Comparison of ENCODE assay signal across 9 mouse cellular contexts in genomic region chr11:3539111-3539825, GRCm38 (mm10). TPM values are rescaled to one million over a fixed set of nuclear protein-coding genes. Genes with fewer than 3 reads are reported as not detected.
DNase-seq lines count a peak whose midpoint lies in the region; ATAC-seq and TF ChIP-seq lines count a peak whose summit lies in the region.
"Had no signal": no experiment of that assay in that cellular context is flagged by ENCODE, and none has a peak within 500 bp of the region (broad histone marks: within the 10 kb centered on the region; RNA-seq: fewer than 3 reads in every experiment).

No protein-coding gene starts in this region.

- peak overlapping the region; percentile 67 for H3K9ac ChIP-seq in embryonic facial prominence, embryonic 15.5 days
- peak overlapping the region; percentile 68 for H3K9ac ChIP-seq in kidney, embryonic 14.5 days (ENCODE audit: low read depth, low read length)
- H3K9ac ChIP-seq in limb, embryonic 15.5 days = peak overlapping the region; percentile 59

- H3K36me3 ChIP-seq in embryonic facial prominence, embryonic 15.5 days = no peaks in the 10 kb centered on the region; the same call in 1 of the 2 replicates
- peaks cover 6% of the 10 kb centered on the region for H3K36me3 ChIP-seq in kidney, embryonic 14.5 days (ENCODE audit: control insufficient read depth, insufficient read depth, low read length)
- H3K36me3 ChIP-seq in limb, embryonic 15.5 days = 0 out of 2 replicates have a peak, but pooled peaks cover 7% of the 10 kb centered on the region
- H3K36me3 ChIP-seq: G1E had no signal

- peak; percentile 91 for TF ChIP-seq POLR2A in bone marrow, adult 2 months (IDR thresholded peaks at IDR 0.05; ENCODE audit: borderline replicate concordance, control insufficient read depth, low read depth, low read length)

- no peaks in the 10 kb centered on the region for H3K27me3 ChIP-seq in embryonic facial prominence, embryonic 15.5 days
- no peaks in the 10 kb centered on the region for H3K27me3 ChIP-seq in kidney, embryonic 14.5 days (ENCODE audit: control insufficient read depth, insufficient read depth, low read length)
- no peaks in the 10 kb centered on the region for H3K27me3 ChIP-seq in limb, embryonic 15.5 days

- peak; percentile 85 for ATAC-seq in embryonic facial prominence, embryonic 15.5 days (ENCODE audit: insufficient number of reproducible peaks, low FRiP score, low TSS enrichment, low read depth)
- ATAC-seq in kidney, embryonic 14.5 days (ENCODE audit: low FRiP score, low TSS enrichment) = peak; percentile 91
- peak; percentile 87 for ATAC-seq in limb, embryonic 15.5 days (ENCODE audit: insufficient number of reproducible peaks, low FRiP score, low TSS enrichment, low read depth)

- H3K27ac ChIP-seq in bone marrow, adult 2 months (ENCODE audit: control insufficient read depth, insufficient read depth, low read depth, low read length, poor library complexity) = no peak overlapping the region
- no peak overlapping the region; the same call in 1 of the 2 replicates for H3K27ac ChIP-seq in embryonic facial prominence, embryonic 15.5 days (replicated peaks)
- H3K27ac ChIP-seq in kidney, embryonic 14.5 days (ENCODE audit: low read depth, low read length) = peak overlapping the region; percentile 55; the same call in 1 of the 2 replicates
- peak overlapping the region; percentile 67 for H3K27ac ChIP-seq in limb, embryonic 15.5 days

- DNase-seq in 3T3-L1 (ENCODE audit: low read depth, low spot score) = peak; percentile 96
- DNase-seq in heart, adult 9 months (ENCODE audit: low spot score in 2 of 2) = peak; percentile 97 to 98
- DNase-seq in monocyte, adult 2 months (ENCODE audit: low read depth in 1 of 2, low spot score in 2 of 2) = peak; percentile 57 to 69
- DNase-seq in spleen, postnatal 36 days (ENCODE audit: low spot score in 2 of 2) = peak; percentile 87 to 89

- peaks cover 2% of the 10 kb centered on the region; the same call in 1 of the 2 replicates for H3K4me1 ChIP-seq in bone marrow, adult 2 months (ENCODE audit: control insufficient read depth, insufficient read depth, low read length)
- H3K4me1 ChIP-seq in embryonic facial prominence, embryonic 15.5 days = peaks cover 63% of the 10 kb centered on the region
- peaks cover 33% of the 10 kb centered on the region for H3K4me1 ChIP-seq in kidney, embryonic 14.5 days (ENCODE audit: control insufficient read depth, insufficient read depth, low read length)
- H3K4me1 ChIP-seq in limb, embryonic 15.5 days = peaks cover 66% of the 10 kb centered on the region

- H3K9me3 ChIP-seq in embryonic facial prominence, embryonic 15.5 days (replicated peaks) = 0 out of 2 replicates have a peak, but pooled peaks cover under 1% of the 10 kb centered on the region
- H3K9me3 ChIP-seq in kidney, embryonic 14.5 days (ENCODE audit: control insufficient read depth, low read length) = no peaks in the 10 kb centered on the region
- H3K9me3 ChIP-seq in limb, embryonic 15.5 days = no peaks in the 10 kb centered on the region
- H3K9me3 ChIP-seq: G1E had no signal

- WGBS in bone marrow, adult 2 months = 3% methylated on average over 33 of the region's 33 CpGs
- WGBS in embryonic facial prominence, embryonic 15.5 days = 5% methylated on average over 33 of the region's 33 CpGs
- WGBS in kidney, embryonic 14.5 days = 5% methylated on average over 33 of the region's 33 CpGs
- WGBS in limb, embryonic 15.5 days = 5% methylated on average over 33 of the region's 33 CpGs

- peak overlapping the region; percentile 85 for H3K4me2 ChIP-seq in embryonic facial prominence, embryonic 15.5 days (replicated peaks)
- peak overlapping the region; percentile 84 for H3K4me2 ChIP-seq in kidney, embryonic 14.5 days (replicated peaks; ENCODE audit: low read depth, low read length)
- peak overlapping the region; percentile 77 for H3K4me2 ChIP-seq in limb, embryonic 15.5 days

- peak overlapping the region; percentile 77 for H3K4me3 ChIP-seq in bone marrow, adult 2 months (replicated peaks; ENCODE audit: control insufficient read depth, low read depth, low read length)
- H3K4me3 ChIP-seq in embryonic facial prominence, embryonic 15.5 days (replicated peaks) = peak overlapping the region; percentile 70
- peak overlapping the region; percentile 68 for H3K4me3 ChIP-seq in kidney, embryonic 14.5 days (ENCODE audit: low read length)
- H3K4me3 ChIP-seq in limb, embryonic 15.5 days = peak overlapping the region; percentile 65

- TF ChIP-seq CTCF in bone marrow, adult 2 months (IDR thresholded peaks at IDR 0.05; ENCODE audit: control insufficient read depth, insufficient read depth, low read length) = no peak

RNA-seq across cellular contexts. Expression of gene Smtn, which starts 1.1 kb away (rescaled TPM):
- polyA plus RNA-seq in bone marrow, adult 2 months (2011; ENCODE audit: insufficient read depth, insufficient read length, low replicate concordance, missing spikeins) = 28.9 and 54.7 TPM in 2 replicates
- 89.2 and 93.7 TPM in 2 replicates for polyA plus RNA-seq in embryonic facial prominence, embryonic 15.5 days (2015; fragmentation: Nextera tagmentation; extraction: Ambion mirVana)
- 51.8 and 70.7 TPM in 2 replicates for polyA plus RNA-seq in kidney, embryonic 14.5 days (2014; fragmentation: Nextera tagmentation; extraction: Ambion mirVana)
- 81.7 and 136 TPM in 2 replicates for polyA plus RNA-seq in limb, embryonic 15.5 days (2015; fragmentation: Nextera tagmentation; extraction: Ambion mirVana)
- polyA plus RNA-seq: G1E had no signal

RNA-seq across cellular contexts. Expression of gene Selenom, which starts 24.8 kb away (rescaled TPM):
- 8.0 and 23.9 TPM in 2 replicates for polyA plus RNA-seq in bone marrow, adult 2 months (2011; ENCODE audit: insufficient read depth, insufficient read length, low replicate concordance, missing spikeins)
- 197 and 208 TPM in 2 replicates for polyA plus RNA-seq in embryonic facial prominence, embryonic 15.5 days (2015; fragmentation: Nextera tagmentation; extraction: Ambion mirVana)
- 82.1 and 107 TPM in 2 replicates for polyA plus RNA-seq in kidney, embryonic 14.5 days (2014; fragmentation: Nextera tagmentation; extraction: Ambion mirVana)
- polyA plus RNA-seq in limb, embryonic 15.5 days (2015; fragmentation: Nextera tagmentation; extraction: Ambion mirVana) = 215 and 226 TPM in 2 replicates
- polyA plus RNA-seq: G1E had no signal

RNA-seq across cellular contexts. Expression of gene Inpp5j, which starts 34.6 kb away (rescaled TPM):
- polyA plus RNA-seq in bone marrow, adult 2 months (2011; ENCODE audit: insufficient read depth, insufficient read length, low replicate concordance, missing spikeins) = 1.2 and 3.3 TPM in 2 replicates
- 1.7 and 1.9 TPM in 2 replicates for polyA plus RNA-seq in embryonic facial prominence, embryonic 15.5 days (2015; fragmentation: Nextera tagmentation; extraction: Ambion mirVana)
- 0.40 and 0.61 TPM in 2 replicates for polyA plus RNA-seq in kidney, embryonic 14.5 days (2014; fragmentation: Nextera tagmentation; extraction: Ambion mirVana)
- 0.65 and 0.79 TPM in 2 replicates for polyA plus RNA-seq in limb, embryonic 15.5 days (2015; fragmentation: Nextera tagmentation; extraction: Ambion mirVana)
- polyA plus RNA-seq: G1E had no signal

RNA-seq across cellular contexts. Expression of gene Pla2g3, which starts 51.2 kb away (rescaled TPM):
- 0.38 TPM in 1 of 2 replicates, not detected in the other for polyA plus RNA-seq in bone marrow, adult 2 months (2011; ENCODE audit: insufficient read depth, insufficient read length, low replicate concordance, missing spikeins)
- polyA plus RNA-seq in embryonic facial prominence, embryonic 15.5 days (2015; fragmentation: Nextera tagmentation; extraction: Ambion mirVana) = 1.1 and 1.5 TPM in 2 replicates
- polyA plus RNA-seq in kidney, embryonic 14.5 days (2014; fragmentation: Nextera tagmentation; extraction: Ambion mirVana) = 0.39 and 0.77 TPM in 2 replicates
- polyA plus RNA-seq in limb, embryonic 15.5 days (2015; fragmentation: Nextera tagmentation; extraction: Ambion mirVana) = 1.6 and 2.3 TPM in 2 replicates
- polyA plus RNA-seq: G1E had no signal

Comparison
In these comparisons a context has a peak if more than half of its experiments do, and no peak if none do; other contexts are left out.
1. H3K27ac ChIP-seq: peak in kidney, embryonic 14.5 days (single experiment) and limb, embryonic 15.5 days (single experiment); none in bone marrow, adult 2 months (single experiment) and embryonic facial prominence, embryonic 15.5 days (single experiment).
2. Peak in every context shown above with its lines, with median percentiles within 50 percentile points of each other: DNase-seq, H3K4me3 ChIP-seq, ATAC-seq, H3K4me2 ChIP-seq and H3K9ac ChIP-seq.